Mouse (Mus musculus) MEL (cell line): Measurements from ENCODE around the gene Foxl2.

Experiments
- BHLHE40 ChIP-seq: IDR thresholded peaks from 2 replicates; pipeline ENCODE4 v1.6.1; 2012; ENCODE audit warnings: low read depth, mild to moderate bottlenecking, inconsistent platforms, low read length, improper control_type of control experiment, borderline replicate concordance
- CHD1 ChIP-seq: IDR thresholded peaks from 2 replicates; pipeline ENCODE4 v1.6.1; 2012; ENCODE audit warnings: low read depth, mild to moderate bottlenecking, inconsistent platforms, low read length, improper control_type of control experiment
- CHD2 ChIP-seq: IDR thresholded peaks from 2 replicates; pipeline ENCODE4 v1.6.1; 2011; ENCODE audit warnings: low read length, improper control_type of control experiment
- CTCF ChIP-seq, 3 experiments: IDR thresholded peaks in 2 of 3; conservative IDR thresholded peaks in 1 of 3; 2 replicates each; pipeline ENCODE4 v1.5.1; 2011 to 2012; ENCODE audit warnings: low read length in 3 of 3, low read depth in 2 of 3, mild to moderate bottlenecking in 2 of 3, improper control_type of control experiment in 1 of 3, inconsistent platforms in 1 of 3, mixed read lengths in 1 of 3, moderate library complexity in 1 of 3; ENCODE audit not compliant: control insufficient read depth in 1 of 3, insufficient read depth in 1 of 3, poor library complexity in 1 of 3, severe bottlenecking in 1 of 3
- EP300 ChIP-seq, 2 experiments: IDR thresholded peaks; 2 replicates each; pipeline ENCODE4 v1.6.1; 2011; ENCODE audit warnings: improper control_type of control experiment in 2 of 2, low read length in 2 of 2, low read depth in 1 of 2, mild to moderate bottlenecking in 1 of 2
- HCFC1 ChIP-seq: IDR thresholded peaks from 2 replicates; pipeline ENCODE4 v1.6.1; 2012; ENCODE audit warnings: low read depth, mild to moderate bottlenecking, inconsistent platforms, low read length, improper control_type of control experiment, moderate library complexity
- MAFK ChIP-seq: IDR thresholded peaks from 2 replicates; pipeline ENCODE4 v1.6.1; 2011; ENCODE audit warnings: low read depth, mild to moderate bottlenecking, low read length, improper control_type of control experiment, borderline replicate concordance
- MEF2A ChIP-seq: IDR thresholded peaks from 2 replicates; pipeline ENCODE4 v1.6.1; 2014; ENCODE audit warnings: low read depth, mild to moderate bottlenecking, inconsistent platforms, low read length, improper control_type of control experiment; ENCODE audit not compliant: poor library complexity, insufficient replicate concordance, severe bottlenecking; ENCODE audit errors: extremely low read depth
- MXI1 ChIP-seq: IDR thresholded peaks from 2 replicates; pipeline ENCODE4 v1.6.1; 2011; ENCODE audit warnings: mild to moderate bottlenecking, low read depth, low read length, improper control_type of control experiment
- MYC ChIP-seq: IDR thresholded peaks from 2 replicates; pipeline ENCODE4 v1.6.1; 2011; ENCODE audit warnings: low read depth, mild to moderate bottlenecking, low read length, improper control_type of control experiment, moderate library complexity
- NRF1 ChIP-seq: IDR thresholded peaks from 2 replicates; pipeline ENCODE4 v1.6.1; 2014; ENCODE audit warnings: low read depth, mild to moderate bottlenecking, inconsistent platforms, low read length, improper control_type of control experiment, moderate library complexity; ENCODE audit not compliant: poor library complexity, insufficient read depth, severe bottlenecking
- POLR2AphosphoS5 ChIP-seq: IDR thresholded peaks from 2 replicates; pipeline ENCODE4 v1.6.1; 2012; ENCODE audit warnings: low read depth, borderline replicate concordance, mild to moderate bottlenecking, inconsistent platforms, low read length, moderate library complexity, mixed read lengths
- ZMIZ1 ChIP-seq: IDR thresholded peaks from 2 replicates; pipeline ENCODE4 v1.6.1; 2012; ENCODE audit warnings: low read depth, mild to moderate bottlenecking, inconsistent platforms, low read length, improper control_type of control experiment, moderate library complexity

- TF ChIP-seq CTCF (IDR thresholded peaks at IDR 0.05 in 2 of 3, conservative IDR thresholded peaks at IDR 0.05 in 1 of 3; ENCODE audit: control insufficient read depth in 1 of 3, insufficient read depth in 1 of 3, low read depth in 2 of 3, low read length in 3 of 3, poor library complexity in 1 of 3, severe bottlenecking in 1 of 3): no peak
- no peak for TF ChIP-seq CHD2
- TF ChIP-seq BHLHE40: no peak
- no peak for TF ChIP-seq EP300 (IDR thresholded peaks at IDR 0.05; ENCODE audit: low read depth in 1 of 2, low read length in 2 of 2)
- TF ChIP-seq HCFC1: no peak
- no peak for TF ChIP-seq NRF1
- TF ChIP-seq MAFK: no peak
- TF ChIP-seq MYC: no peak
- no peak for TF ChIP-seq MXI1
- TF ChIP-seq POLR2AphosphoS5: no peak
- TF ChIP-seq ZMIZ1: no peak
- no peak for TF ChIP-seq MEF2A
- no peak for TF ChIP-seq CHD1
These were observed at the start of gene Foxl2 for GRCm38 (mm10) chr9:98955103-98955715.
